Mouse (Mus musculus): ENCODE data around the gene Sdk1. TPM values are rescaled to one million over a fixed set of nuclear protein-coding genes. Genes with fewer than 3 reads are reported as not detected.

Gene Sdk1
- polyA plus RNA-seq, 1 experiment: 1.6 TPM

GRCm38 (mm10) chr5:142243069-142243468, 1001.8 kb downstream of the Sdk1 start:
- 94% methylated on average over 2 of the region's 2 CpGs for WGBS
- Histone ChIP-seq H3K27ac (ENCODE audit: control insufficient read depth, insufficient read depth, low read length) (no peak overlapping the region), H3K4me3 (ENCODE audit: control insufficient read depth, insufficient read depth, low read length) (no peak overlapping the region), H3K27me3 (ENCODE audit: control insufficient read depth, insufficient read depth, low read length) (no peaks in the 10 kb centered on the region), H3K36me3 (ENCODE audit: control insufficient read depth, insufficient read depth, low read length) (no peaks in the 10 kb centered on the region), H3K4me1 (replicated peaks; ENCODE audit: control insufficient read depth, insufficient read depth, low read length) (no peaks in the 10 kb centered on the region)
- DNase-seq: no peak
- no peak for TF ChIP-seq CTCF (IDR thresholded peaks at IDR 0.05; ENCODE audit: borderline replicate concordance, control insufficient read depth, extremely low read depth, insufficient read depth, low read length, poor library complexity)
- no peak for TF ChIP-seq POLR2A (IDR thresholded peaks at IDR 0.05; ENCODE audit: control insufficient read depth, extremely low read depth, insufficient read depth, low read length, poor library complexity)

- no peaks in the 10 kb centered on the region for H3K27me3 ChIP-seq (ENCODE audit: control insufficient read depth, insufficient read depth, low read length)
- 88% methylated on average over 6 of the region's 6 CpGs for WGBS
- no peak for TF ChIP-seq CTCF (IDR thresholded peaks at IDR 0.05; ENCODE audit: borderline replicate concordance, control insufficient read depth, extremely low read depth, insufficient read depth, low read length, poor library complexity)
- no peak for TF ChIP-seq POLR2A (IDR thresholded peaks at IDR 0.05; ENCODE audit: control insufficient read depth, extremely low read depth, insufficient read depth, low read length, poor library complexity)
Observed at GRCm38 (mm10) chr5:142256231-142256630, 1014.9 kb downstream of the Sdk1 start.

GRCm38 (mm10) chr5:142258716-142259115, 1017.4 kb downstream of the Sdk1 start:
- Histone ChIP-seq H3K4me3 (ENCODE audit: control insufficient read depth, insufficient read depth, low read length) (no peak overlapping the region), H3K4me1 (replicated peaks; ENCODE audit: control insufficient read depth, insufficient read depth, low read length) (no peaks in the 10 kb centered on the region), H3K27me3 (ENCODE audit: control insufficient read depth, insufficient read depth, low read length) (no peaks in the 10 kb centered on the region), H3K27ac (ENCODE audit: control insufficient read depth, insufficient read depth, low read length) (no peak overlapping the region), H3K36me3 (ENCODE audit: control insufficient read depth, insufficient read depth, low read length) (no peaks in the 10 kb centered on the region)
- TF ChIP-seq CTCF (IDR thresholded peaks at IDR 0.05; ENCODE audit: borderline replicate concordance, control insufficient read depth, extremely low read depth, insufficient read depth, low read length, poor library complexity): no peak
- TF ChIP-seq POLR2A (IDR thresholded peaks at IDR 0.05; ENCODE audit: control insufficient read depth, extremely low read depth, insufficient read depth, low read length, poor library complexity): no peak
- 86% methylated on average over 7 of the region's 7 CpGs for WGBS
- no peak for DNase-seq

More at GRCm38 (mm10) chr5:142256231-142256630, 1014.9 kb downstream of the Sdk1 start:
- H3K27ac ChIP-seq (ENCODE audit: control insufficient read depth, insufficient read depth, low read length): no peak overlapping the region
- H3K4me1 ChIP-seq (replicated peaks; ENCODE audit: control insufficient read depth, insufficient read depth, low read length): no peaks in the 10 kb centered on the region
- no peak for DNase-seq
- no peaks in the 10 kb centered on the region for H3K36me3 ChIP-seq (ENCODE audit: control insufficient read depth, insufficient read depth, low read length)
- H3K4me3 ChIP-seq (ENCODE audit: control insufficient read depth, insufficient read depth, low read length): no peak overlapping the region

- Histone ChIP-seq H3K36me3 (ENCODE audit: control insufficient read depth, insufficient read depth, low read length) (no peaks in the 10 kb centered on the region), H3K4me3 (ENCODE audit: control insufficient read depth, insufficient read depth, low read length) (no peak overlapping the region), H3K27ac (ENCODE audit: control insufficient read depth, insufficient read depth, low read length) (no peak overlapping the region), H3K27me3 (ENCODE audit: control insufficient read depth, insufficient read depth, low read length) (no peaks in the 10 kb centered on the region), H3K4me1 (replicated peaks; ENCODE audit: control insufficient read depth, insufficient read depth, low read length) (no peaks in the 10 kb centered on the region)
- DNase-seq: no peak
- WGBS: 64% methylated on average over 6 of the region's 6 CpGs
- TF ChIP-seq POLR2A (IDR thresholded peaks at IDR 0.05; ENCODE audit: control insufficient read depth, extremely low read depth, insufficient read depth, low read length, poor library complexity) (no peak), CTCF (IDR thresholded peaks at IDR 0.05; ENCODE audit: borderline replicate concordance, control insufficient read depth, extremely low read depth, insufficient read depth, low read length, poor library complexity) (no peak)
Observed at GRCm38 (mm10) chr5:142262060-142262459, 1020.8 kb downstream of the Sdk1 start.

Other genes starting within 250 kb of the Sdk1 start
- 51.2 and 56.1 TPM in 2 replicates for gene Card11, start 240.9 kb upstream of the Sdk1 start, polyA plus RNA-seq (2012; rRNA removed)